Mouse (Mus musculus): ENCODE results near the gene Apbb2. TPM values are rescaled to one million over a fixed set of nuclear protein-coding genes. Genes with fewer than 3 reads are reported as not detected.
A peak's percentile ranks its signal among the peaks of the same experiment; 100 is the strongest.

Apbb2 gene
- polyA plus RNA-seq, 2 experiments: 15.8 to 45.8 TPM

GRCm38 (mm10) chr5:66393767-66394446 is 224.7 kb downstream of the Apbb2 start:
- Histone ChIP-seq H3K9ac (ENCODE audit: low read depth, low read length, severe bottlenecking) (no peak overlapping the region), H3K27ac (replicated peaks; ENCODE audit: low read depth, low read length) (no peak overlapping the region), H3K27me3 (ENCODE audit: control insufficient read depth, insufficient read depth, low read length) (no peaks in the 10 kb centered on the region), H3K4me2 (replicated peaks; ENCODE audit: low read depth, low read length, severe bottlenecking) (no peak overlapping the region), H3K36me3 (ENCODE audit: control insufficient read depth, insufficient read depth, low read length) (peaks cover 12% of the 10 kb centered on the region; the same call in 1 of the 2 replicates), H3K4me1 (ENCODE audit: control insufficient read depth, insufficient read depth, low read length) (peaks cover 15% of the 10 kb centered on the region), H3K9me3 (ENCODE audit: control insufficient read depth, low read length) (no peaks in the 10 kb centered on the region), H3K4me3 (replicated peaks; ENCODE audit: low read length) (no peak overlapping the region)
- ATAC-seq (ENCODE audit: low FRiP score, low read depth) (no peak), DNase-seq (ENCODE audit: low spot score) (no peak)
- TF ChIP-seq POLR2A (IDR thresholded peaks at IDR 0.05; ENCODE audit: borderline replicate concordance, extremely low read depth, insufficient read depth, insufficient read length): no peak
- WGBS: 78% methylated on average over 10 of the region's 10 CpGs

GRCm38 (mm10) chr5:66392861-66393529 is 225.6 kb downstream of the Apbb2 start:
- WGBS: 46% methylated on average over 18 of the region's 18 CpGs
- peak; percentile 12 for DNase-seq (ENCODE audit: low spot score)
- no peak overlapping the region for H3K4me2 ChIP-seq (replicated peaks; ENCODE audit: low read depth, low read length, severe bottlenecking)

GRCm38 (mm10) chr5:66391771-66392170 is 226.8 kb downstream of the Apbb2 start:
- H3K9me3 ChIP-seq (ENCODE audit: control insufficient read depth, low read length): no peaks in the 10 kb centered on the region
- 71% methylated on average over 11 of the region's 11 CpGs for WGBS
- peaks cover 10% of the 10 kb centered on the region for H3K4me1 ChIP-seq (ENCODE audit: control insufficient read depth, insufficient read depth, low read length)
- H3K4me3 ChIP-seq (replicated peaks; ENCODE audit: low read length): no peak overlapping the region
- DNase-seq (ENCODE audit: low spot score): no peak
- ATAC-seq (ENCODE audit: low FRiP score, low read depth): no peak
- no peak for TF ChIP-seq POLR2A (IDR thresholded peaks at IDR 0.05; ENCODE audit: borderline replicate concordance, extremely low read depth, insufficient read depth, insufficient read length)
- H3K4me2 ChIP-seq (replicated peaks; ENCODE audit: low read depth, low read length, severe bottlenecking): no peak overlapping the region
- no peaks in the 10 kb centered on the region for H3K27me3 ChIP-seq (ENCODE audit: control insufficient read depth, insufficient read depth, low read length)
- no peak overlapping the region for H3K9ac ChIP-seq (ENCODE audit: low read depth, low read length, severe bottlenecking)
- H3K27ac ChIP-seq (replicated peaks; ENCODE audit: low read depth, low read length): no peak overlapping the region
- H3K36me3 ChIP-seq (ENCODE audit: control insufficient read depth, insufficient read depth, low read length): 0 out of 2 replicates have a peak, but pooled peaks cover 6% of the 10 kb centered on the region

More at GRCm38 (mm10) chr5:66392861-66393529, 225.6 kb downstream of the Apbb2 start:
- ATAC-seq (ENCODE audit: low FRiP score, low read depth): no peak
- Histone ChIP-seq H3K27me3 (ENCODE audit: control insufficient read depth, insufficient read depth, low read length) (no peaks in the 10 kb centered on the region), H3K4me1 (ENCODE audit: control insufficient read depth, insufficient read depth, low read length) (peaks cover 15% of the 10 kb centered on the region), H3K9me3 (ENCODE audit: control insufficient read depth, low read length) (no peaks in the 10 kb centered on the region), H3K4me3 (replicated peaks; ENCODE audit: low read length) (no peak overlapping the region), H3K36me3 (ENCODE audit: control insufficient read depth, insufficient read depth, low read length) (0 out of 2 replicates have a peak, but pooled peaks cover 6% of the 10 kb centered on the region), H3K27ac (replicated peaks; ENCODE audit: low read depth, low read length) (no peak overlapping the region), H3K9ac (ENCODE audit: low read depth, low read length, severe bottlenecking) (no peak overlapping the region)
- no peak for TF ChIP-seq POLR2A (IDR thresholded peaks at IDR 0.05; ENCODE audit: borderline replicate concordance, extremely low read depth, insufficient read depth, insufficient read length)

- H3K27me3 ChIP-seq (ENCODE audit: control insufficient read depth, insufficient read depth, low read length): no peaks in the 10 kb centered on the region
- H3K9ac ChIP-seq (ENCODE audit: low read depth, low read length, severe bottlenecking): no peak overlapping the region
- 0 out of 2 replicates have a peak, but pooled peaks cover 6% of the 10 kb centered on the region for H3K36me3 ChIP-seq (ENCODE audit: control insufficient read depth, insufficient read depth, low read length)
- no peaks in the 10 kb centered on the region for H3K9me3 ChIP-seq (ENCODE audit: control insufficient read depth, low read length)
- no peak overlapping the region for H3K27ac ChIP-seq (replicated peaks; ENCODE audit: low read depth, low read length)
- peaks cover 10% of the 10 kb centered on the region for H3K4me1 ChIP-seq (ENCODE audit: control insufficient read depth, insufficient read depth, low read length)
- DNase-seq (ENCODE audit: low spot score) (no peak), ATAC-seq (ENCODE audit: low FRiP score, low read depth) (no peak)
- no peak for TF ChIP-seq POLR2A (IDR thresholded peaks at IDR 0.05; ENCODE audit: borderline replicate concordance, extremely low read depth, insufficient read depth, insufficient read length)
- no peak overlapping the region for H3K4me3 ChIP-seq (replicated peaks; ENCODE audit: low read length)
- H3K4me2 ChIP-seq (replicated peaks; ENCODE audit: low read depth, low read length, severe bottlenecking): no peak overlapping the region
- 81% methylated on average over 5 of the region's 5 CpGs for WGBS
These were observed 227.3 kb downstream of the Apbb2 start for GRCm38 (mm10) chr5:66391299-66391698.

- H3K4me2 ChIP-seq (replicated peaks; ENCODE audit: low read depth, low read length, severe bottlenecking): no peak overlapping the region
- no peak for TF ChIP-seq POLR2A (IDR thresholded peaks at IDR 0.05; ENCODE audit: borderline replicate concordance, extremely low read depth, insufficient read depth, insufficient read length)
- 0 out of 2 replicates have a peak, but pooled peaks cover 4% of the 10 kb centered on the region for H3K36me3 ChIP-seq (ENCODE audit: control insufficient read depth, insufficient read depth, low read length)
- H3K4me1 ChIP-seq (ENCODE audit: control insufficient read depth, insufficient read depth, low read length): peaks cover 10% of the 10 kb centered on the region
- no peak overlapping the region for H3K27ac ChIP-seq (replicated peaks; ENCODE audit: low read depth, low read length)
- DNase-seq (ENCODE audit: low spot score) (no peak), ATAC-seq (ENCODE audit: low FRiP score, low read depth) (no peak)
- WGBS: 91% methylated on average over 6 of the region's 6 CpGs
- no peaks in the 10 kb centered on the region for H3K9me3 ChIP-seq (ENCODE audit: control insufficient read depth, low read length)
- no peak overlapping the region for H3K4me3 ChIP-seq (replicated peaks; ENCODE audit: low read length)
- H3K9ac ChIP-seq (ENCODE audit: low read depth, low read length, severe bottlenecking): no peak overlapping the region
- H3K27me3 ChIP-seq (ENCODE audit: control insufficient read depth, insufficient read depth, low read length): no peaks in the 10 kb centered on the region
These were observed 228.0 kb downstream of the Apbb2 start for GRCm38 (mm10) chr5:66390567-66390966.
